Mouse (Mus musculus) limb, embryonic 11.5 days (tissue): ENCODE measurements around the gene Slc4a10. TPM values are rescaled to one million over a fixed set of nuclear protein-coding genes. Genes with fewer than 3 reads are reported as not detected.

Experiments used
- ATAC-seq: fragments of 200-750 bp; cut with Nextera tagmentation; 2 replicates; pipeline ENCODE4 v1.8.0; 2017; ENCODE audit warnings: low read depth; ENCODE audit not compliant: insufficient number of reproducible peaks, low FRiP score, low TSS enrichment
- DNase-seq: peaks from one replicate; pipeline ENCODE4 v3.0.0-alpha.2; 2015; ENCODE audit warnings: low spot score
- H3K27ac ChIP-seq: fragments of 300-500 bp; sonication (generic); replicated peaks from 2 replicates; pipeline ENCODE4 v1.5.1; 2014; ENCODE audit warnings: low read depth, mild to moderate bottlenecking, low read length
- H3K27me3 ChIP-seq: fragments of 300-500 bp; sonication (generic); 2 replicates; pipeline ENCODE4 v1.6.1; 2014; ENCODE audit warnings: mild to moderate bottlenecking, low read length, mixed read lengths; ENCODE audit not compliant: control insufficient read depth, insufficient read depth
- H3K36me3 ChIP-seq: fragments of 300-500 bp; sonication (generic); 2 replicates; pipeline ENCODE4 v1.6.1; 2014; ENCODE audit warnings: mild to moderate bottlenecking, low read length, moderate library complexity, mixed read lengths; ENCODE audit not compliant: control insufficient read depth, insufficient read depth
- H3K4me1 ChIP-seq: fragments of 300-500 bp; sonication (generic); 2 replicates; pipeline ENCODE4 v1.6.1; 2014; ENCODE audit warnings: low read length, mixed read lengths; ENCODE audit not compliant: control insufficient read depth, insufficient read depth
- H3K4me2 ChIP-seq: fragments of 300-500 bp; sonication (generic); 2 replicates; pipeline ENCODE4 v1.6.1; 2014; ENCODE audit warnings: low read depth, mild to moderate bottlenecking, moderate library complexity; ENCODE audit not compliant: severe bottlenecking
- H3K4me3 ChIP-seq: fragments of 300-500 bp; sonication (generic); 2 replicates; pipeline ENCODE4 v1.5.1; 2014; ENCODE audit warnings: low read depth, low read length
- H3K9ac ChIP-seq: fragments of 300-500 bp; sonication (generic); 2 replicates; pipeline ENCODE4 v1.6.1; 2014; ENCODE audit warnings: mild to moderate bottlenecking, low read length
- H3K9me3 ChIP-seq: fragments of 300-500 bp; sonication (generic); 2 replicates; pipeline ENCODE4 v1.6.1; 2016; ENCODE audit warnings: low read length; ENCODE audit not compliant: control insufficient read depth
- WGBS: fragments of 180-500 bp; shearing (Covaris S2); extraction: QIAGEN DNeasy Blood & Tissue Kit; methylation state at CpG from one replicate; pipeline ENCODE4 v1.1.7; 2014; 5-methylcytosine and 5-hydroxymethylcytosine counted together
- polyA plus RNA-seq: library from polyadenylated mRNA; unstranded; fragments of >200 nt; fragmentation: Nextera tagmentation; extraction: Ambion mirVana; gene quantifications from 2 replicates; pipeline ENCODE4 v1.2.1, GENCODE M21; 2014

Gene Slc4a10
- polyA plus RNA-seq, 1 experiment from 2014 or later, result not detected

DNA sequence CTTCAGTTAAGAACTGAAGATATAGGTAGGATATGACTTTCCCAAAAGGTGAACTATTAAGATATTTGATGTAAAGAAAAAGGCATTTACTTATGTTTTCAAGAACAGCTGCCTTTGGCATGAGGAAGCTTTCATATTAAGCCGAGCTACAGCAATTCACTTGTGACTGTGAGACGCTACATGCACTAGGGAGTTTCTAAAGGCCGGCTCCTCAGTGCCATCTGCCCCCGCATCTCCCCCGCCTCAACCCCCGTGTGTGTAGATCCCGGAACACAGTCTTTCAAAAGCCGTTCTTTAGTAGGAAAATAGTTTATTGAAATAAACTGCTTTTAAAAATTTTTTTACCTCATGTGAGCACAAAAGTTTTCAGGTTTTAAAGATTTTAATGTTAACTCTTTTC, 42.5 kb downstream of the Slc4a10 start:
- no peak for ATAC-seq
- Histone ChIP-seq H3K4me1 (no peaks in the 10 kb centered on the region), H3K27ac (no peak overlapping the region), H3K4me2 (no peak overlapping the region), H3K9ac (no peak overlapping the region), H3K27me3 (no peaks in the 10 kb centered on the region), H3K4me3 (no peak overlapping the region), H3K36me3 (no peaks in the 10 kb centered on the region), H3K9me3 (no peaks in the 10 kb centered on the region)
- WGBS, result 81% methylated on average over 8 of the region's 8 CpGs
- DNase-seq, result no peak

DNA sequence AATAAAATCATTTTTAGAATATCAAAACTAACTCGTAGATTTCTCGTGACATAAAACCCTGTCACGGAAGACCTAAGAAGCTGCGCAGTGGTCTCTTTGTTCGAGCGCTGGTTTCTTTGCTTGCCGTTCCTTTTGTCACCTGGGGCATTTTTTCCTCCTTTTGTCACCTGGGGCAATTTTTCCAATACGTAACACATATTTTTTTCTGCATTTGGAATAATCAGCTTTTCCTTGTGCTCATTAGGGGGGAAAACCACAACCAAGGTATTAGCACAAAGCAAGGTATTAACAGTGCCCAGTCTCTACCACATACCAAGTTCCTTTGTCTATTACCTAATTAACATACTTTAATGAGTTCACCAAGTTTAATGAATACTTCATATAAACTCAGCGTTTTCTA, 42.9 kb downstream of the Slc4a10 start:
- Histone ChIP-seq H3K4me2 (no peak overlapping the region), H3K4me3 (no peak overlapping the region)
- WGBS, result 80% methylated on average over 9 of the region's 9 CpGs

DNA sequence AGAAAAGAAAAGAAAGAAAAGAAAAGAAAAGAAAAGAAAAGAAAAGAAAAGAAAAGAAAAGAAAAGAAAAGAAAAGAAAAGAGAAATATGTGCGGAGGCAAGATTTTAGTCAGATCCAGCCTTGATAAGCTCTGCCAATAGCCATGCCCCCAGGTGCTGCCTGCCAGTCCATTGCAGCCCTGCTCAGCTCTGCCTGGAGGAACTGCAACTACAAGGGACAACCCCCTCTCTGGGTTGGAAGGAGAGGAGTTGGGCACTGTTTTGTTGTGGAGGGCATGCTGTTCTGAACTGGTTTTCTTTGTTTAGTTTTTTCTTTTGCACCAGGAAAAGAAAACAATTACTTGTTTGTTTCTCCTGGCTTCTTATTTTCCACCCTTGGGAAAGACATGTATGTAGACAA, 54.3 kb downstream of the Slc4a10 start:
- no peak for DNase-seq
- H3K4me3 ChIP-seq, result no peak overlapping the region
- ATAC-seq, result no peak
- H3K27me3 ChIP-seq, result no peaks in the 10 kb centered on the region
- WGBS, result 86% methylated on average over 1 of the region's 1 CpGs
- no peak overlapping the region for H3K27ac ChIP-seq
- H3K36me3 ChIP-seq, result no peaks in the 10 kb centered on the region
- no peak overlapping the region for H3K9ac ChIP-seq
- no peaks in the 10 kb centered on the region for H3K9me3 ChIP-seq
- H3K4me1 ChIP-seq, result no peaks in the 10 kb centered on the region
- H3K4me2 ChIP-seq, result no peak overlapping the region

More for the DNA sequence above, 42.9 kb downstream of the Slc4a10 start:
- Histone ChIP-seq H3K27ac (no peak overlapping the region), H3K36me3 (no peaks in the 10 kb centered on the region), H3K27me3 (no peaks in the 10 kb centered on the region), H3K4me1 (no peaks in the 10 kb centered on the region), H3K9ac (no peak overlapping the region), H3K9me3 (no peaks in the 10 kb centered on the region)
- DNase-seq (no peak), ATAC-seq (no peak)

DNA sequence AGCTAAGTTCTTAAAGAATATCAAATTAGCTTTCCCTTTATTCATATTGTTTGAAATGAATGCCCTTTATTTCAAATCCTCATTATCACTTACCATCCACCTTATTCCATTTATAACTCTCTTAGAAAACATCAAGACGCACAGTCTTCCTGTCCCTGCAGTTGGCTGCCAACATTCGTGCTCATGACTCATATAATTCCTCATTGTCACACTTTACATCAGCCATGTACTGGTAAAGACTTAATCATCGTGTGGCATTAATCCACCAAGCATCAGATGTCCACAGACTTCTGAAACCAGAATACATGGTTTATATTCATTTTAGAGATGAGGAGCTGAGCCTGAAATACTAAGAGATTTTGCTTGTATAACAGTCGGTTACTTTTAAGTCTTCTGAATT, 69.1 kb downstream of the Slc4a10 start:
- H3K27me3 ChIP-seq, result no peaks in the 10 kb centered on the region
- DNase-seq, result no peak
- WGBS, result 87% methylated on average over 4 of the region's 4 CpGs
- no peak overlapping the region for H3K4me2 ChIP-seq
- H3K36me3 ChIP-seq, result no peaks in the 10 kb centered on the region
- H3K9me3 ChIP-seq, result no peaks in the 10 kb centered on the region
- no peak overlapping the region for H3K27ac ChIP-seq
- H3K9ac ChIP-seq, result no peak overlapping the region
- no peak for ATAC-seq
- H3K4me3 ChIP-seq, result no peak overlapping the region
- H3K4me1 ChIP-seq, result no peaks in the 10 kb centered on the region

DNA sequence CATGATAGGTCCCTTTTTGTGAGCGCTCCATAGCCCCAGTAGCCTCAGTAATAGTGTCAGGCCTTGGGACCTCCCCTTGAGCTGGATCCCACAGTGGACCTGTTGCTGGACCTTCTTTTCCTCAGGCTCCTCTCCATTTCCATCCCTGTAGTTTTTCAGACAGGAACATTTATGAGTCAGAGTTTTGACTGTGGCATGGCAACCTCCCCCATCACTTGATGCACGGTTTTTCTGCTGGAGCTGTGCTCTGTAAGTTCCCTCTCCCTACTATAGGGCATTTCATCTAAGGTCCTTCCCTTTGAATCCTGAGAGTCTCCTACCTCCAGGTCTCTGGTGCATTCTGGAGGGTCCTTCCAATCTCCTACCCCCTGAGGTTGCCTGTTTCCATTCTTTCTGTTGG, 83.7 kb downstream of the Slc4a10 start:
- Histone ChIP-seq H3K27ac (no peak overlapping the region), H3K4me2 (no peak overlapping the region), H3K4me1 (no peaks in the 10 kb centered on the region), H3K27me3 (no peaks in the 10 kb centered on the region), H3K9me3 (no peaks in the 10 kb centered on the region), H3K9ac (no peak overlapping the region), H3K36me3 (no peaks in the 10 kb centered on the region), H3K4me3 (no peak overlapping the region)
- DNase-seq (no peak), ATAC-seq (no peak)
- 81% methylated on average over 2 of the region's 2 CpGs for WGBS

DNA sequence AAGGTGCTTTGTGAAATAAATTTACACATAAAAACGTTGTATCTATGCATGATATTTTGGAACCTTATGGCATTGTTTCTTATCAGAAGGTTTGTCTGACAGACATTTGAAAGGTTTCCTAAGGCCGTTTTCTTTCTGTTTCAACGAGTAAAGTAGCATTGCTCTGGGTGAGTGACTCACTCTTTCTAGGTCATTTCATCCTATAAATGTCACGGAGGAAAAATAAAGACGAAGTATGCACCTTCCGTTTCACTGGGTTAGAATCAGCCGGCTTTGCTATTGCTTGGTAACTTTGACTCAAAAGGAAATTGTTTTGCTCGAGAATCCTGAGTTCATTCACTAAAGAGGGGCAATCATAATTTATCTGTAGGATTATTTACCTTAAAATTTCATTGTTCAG, 88.6 kb downstream of the Slc4a10 start:
- no peak overlapping the region for H3K4me2 ChIP-seq
- DNase-seq (no peak), ATAC-seq (no peak)
- no peak overlapping the region for H3K27ac ChIP-seq
- H3K4me3 ChIP-seq, result no peak overlapping the region
- no peaks in the 10 kb centered on the region for H3K4me1 ChIP-seq
- WGBS, result 71% methylated on average over 8 of the region's 8 CpGs
- H3K9me3 ChIP-seq, result no peaks in the 10 kb centered on the region
- no peak overlapping the region for H3K9ac ChIP-seq
- no peaks in the 10 kb centered on the region for H3K36me3 ChIP-seq
- H3K27me3 ChIP-seq, result no peaks in the 10 kb centered on the region

DNA sequence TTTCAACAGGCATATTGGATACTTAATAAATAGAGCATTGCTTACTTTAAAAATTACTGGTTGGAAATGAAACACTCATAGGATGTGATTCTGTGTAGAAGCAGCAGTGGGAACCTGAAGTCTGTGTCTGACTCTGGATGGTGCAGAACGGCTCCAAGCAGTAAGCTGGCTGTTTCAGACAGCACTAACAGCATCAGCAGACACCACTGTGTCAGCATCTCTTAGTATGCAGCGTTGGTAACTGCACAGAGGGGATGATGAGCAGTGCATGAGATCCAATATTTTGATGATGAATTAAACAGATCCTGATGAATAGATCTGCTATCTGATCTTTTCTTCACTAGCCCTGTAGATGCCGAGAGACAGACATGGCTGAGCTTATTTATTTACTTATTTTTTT, 101.4 kb downstream of the Slc4a10 start:
- Histone ChIP-seq H3K4me2 (no peak overlapping the region), H3K9me3 (no peaks in the 10 kb centered on the region), H3K36me3 (no peaks in the 10 kb centered on the region), H3K27ac (no peak overlapping the region), H3K9ac (no peak overlapping the region), H3K27me3 (no peaks in the 10 kb centered on the region), H3K4me1 (no peaks in the 10 kb centered on the region), H3K4me3 (no peak overlapping the region)
- no peak for DNase-seq
- no peak for ATAC-seq
- WGBS, result 71% methylated on average over 3 of the region's 3 CpGs

DNA sequence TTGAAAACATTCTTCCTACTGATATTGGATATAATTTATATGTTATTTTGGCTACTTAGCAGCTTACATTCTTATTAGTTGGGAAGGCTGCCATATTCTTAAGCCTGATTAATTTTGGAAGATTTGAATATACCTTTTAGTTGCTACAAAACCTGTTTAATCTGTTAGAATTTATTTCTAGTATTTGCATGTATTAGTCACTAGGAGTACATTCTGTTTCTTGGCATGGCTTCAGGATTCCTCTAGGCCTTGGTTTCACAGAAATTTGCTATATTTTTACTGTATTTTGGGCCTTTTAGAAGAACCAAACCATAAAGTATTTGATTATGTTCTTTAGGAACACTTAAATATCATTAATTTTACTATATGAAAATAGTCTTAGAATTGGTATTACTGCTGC, 103.2 kb downstream of the Slc4a10 start:
- H3K9ac ChIP-seq, result no peak overlapping the region
- ATAC-seq (no peak), DNase-seq (no peak)
- H3K27me3 ChIP-seq, result no peaks in the 10 kb centered on the region
- H3K27ac ChIP-seq, result no peak overlapping the region
- no peaks in the 10 kb centered on the region for H3K4me1 ChIP-seq
- H3K4me3 ChIP-seq, result no peak overlapping the region
- no peaks in the 10 kb centered on the region for H3K9me3 ChIP-seq
- H3K4me2 ChIP-seq, result no peak overlapping the region
- H3K36me3 ChIP-seq, result no peaks in the 10 kb centered on the region

DNA sequence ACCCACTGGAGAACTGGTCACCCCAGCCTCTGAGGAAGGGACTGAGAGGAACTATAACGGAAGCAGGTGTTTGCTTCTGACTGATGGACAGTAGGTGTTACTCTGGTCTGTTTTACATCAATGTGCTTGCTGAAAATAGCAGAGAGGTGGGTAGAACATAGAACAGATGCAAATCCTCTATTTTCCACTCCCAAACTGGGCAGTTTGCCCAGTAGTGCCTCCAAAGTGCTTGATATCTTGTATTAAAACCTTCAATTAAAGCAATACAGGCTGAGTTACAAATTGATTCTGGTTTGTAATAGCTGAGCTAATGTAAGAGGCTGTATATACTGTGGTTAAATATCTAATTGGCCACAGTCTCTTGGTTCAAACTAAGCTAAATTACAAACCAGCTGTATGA, 104.6 kb downstream of the Slc4a10 start:
- Histone ChIP-seq H3K4me3 (no peak overlapping the region), H3K36me3 (no peaks in the 10 kb centered on the region), H3K4me2 (no peak overlapping the region), H3K27me3 (no peaks in the 10 kb centered on the region), H3K4me1 (no peaks in the 10 kb centered on the region), H3K9me3 (no peaks in the 10 kb centered on the region), H3K27ac (no peak overlapping the region), H3K9ac (no peak overlapping the region)
- DNase-seq, result no peak
- 69% methylated on average over 1 of the region's 1 CpGs for WGBS
- ATAC-seq, result no peak
